Mouse (Mus musculus) erythroblast, embryonic 14.5 days (primary cell): ENCODE data around the gene Fam227a.

Experiments
- GATA1 ChIP-seq: IDR thresholded peaks from 2 replicates; pipeline ENCODE4 v1.6.1; 2012; ENCODE audit warnings: low read length, inconsistent platforms, mixed read lengths
- TAL1 ChIP-seq: IDR thresholded peaks from 3 replicates; pipeline ENCODE4 v1.6.1; 2012; ENCODE audit warnings: low read length, inconsistent platforms, mixed read lengths

GRCm38 (mm10) chr15:79598715-79599114 lies 60.0 kb downstream of the Fam227a start:
- no peak for TF ChIP-seq TAL1
- TF ChIP-seq GATA1 = no peak
